Mouse (Mus musculus): Measurements from ENCODE around the gene Neu3.

- TF ChIP-seq CTCF (IDR thresholded peaks at IDR 0.05; ENCODE audit: borderline replicate concordance, control insufficient read depth, extremely low read depth, insufficient read depth, low read length, poor library complexity) (no peak), POLR2A (IDR thresholded peaks at IDR 0.05; ENCODE audit: control insufficient read depth, extremely low read depth, insufficient read depth, low read length, poor library complexity) (no peak)
Observed at GRCm38 (mm10) chr7:99869296-99869695, 41.1 kb upstream of the Neu3 start.

All from thymus, adult 2 months (tissue).